Mouse (Mus musculus) hindlimb bud, embryonic 11.5 days (tissue): ENCODE measurements around the gene Tmf1.

Source experiments
- DNase-seq: peaks from one replicate; pipeline ENCODE4 v3.0.0-alpha.2; 2012; ENCODE audit warnings: low read depth, low spot score; ENCODE audit errors: extremely low spot score

Gene Tmf1

DNA sequence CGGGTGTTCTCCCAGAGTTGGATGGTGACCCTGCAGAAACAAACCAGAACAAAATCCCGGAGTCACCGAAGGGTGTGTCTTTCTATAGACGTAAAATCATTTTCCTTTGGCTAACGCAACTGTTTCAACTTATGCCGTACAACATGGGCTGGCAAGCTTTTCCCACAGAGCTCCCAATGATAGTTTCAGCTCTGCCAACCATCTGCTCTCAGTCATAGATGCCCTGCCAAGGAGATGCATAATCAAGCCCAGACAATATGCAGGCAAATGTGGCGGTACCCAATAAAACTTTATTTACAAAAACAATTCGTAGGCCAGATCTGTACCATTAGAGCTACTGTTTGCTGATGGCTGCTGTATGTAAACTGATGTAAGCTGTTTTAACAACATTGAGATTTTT is 66.7 kb downstream of the Tmf1 start:
- no peak for DNase-seq

DNA sequence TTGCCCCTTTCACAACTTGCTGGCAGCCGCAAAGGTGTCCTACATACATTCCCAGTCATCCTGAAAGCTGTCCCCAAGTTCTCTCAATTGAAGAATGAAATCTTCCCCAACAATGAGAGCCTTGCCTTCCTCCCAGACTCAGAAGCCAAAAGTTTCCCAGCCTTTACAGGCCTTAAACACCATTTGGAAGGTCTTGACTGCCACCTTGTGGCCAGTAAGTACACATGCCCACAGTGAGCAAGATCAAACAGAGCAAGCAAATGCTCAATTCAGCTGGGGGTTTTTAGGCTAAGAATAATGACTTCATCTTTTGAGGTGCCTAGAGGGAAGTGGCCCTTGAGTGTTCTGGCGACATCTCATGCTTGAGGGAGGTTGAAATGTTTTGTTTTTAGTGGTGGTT is 72.1 kb downstream of the Tmf1 start:
- DNase-seq = peak; percentile 76

DNA sequence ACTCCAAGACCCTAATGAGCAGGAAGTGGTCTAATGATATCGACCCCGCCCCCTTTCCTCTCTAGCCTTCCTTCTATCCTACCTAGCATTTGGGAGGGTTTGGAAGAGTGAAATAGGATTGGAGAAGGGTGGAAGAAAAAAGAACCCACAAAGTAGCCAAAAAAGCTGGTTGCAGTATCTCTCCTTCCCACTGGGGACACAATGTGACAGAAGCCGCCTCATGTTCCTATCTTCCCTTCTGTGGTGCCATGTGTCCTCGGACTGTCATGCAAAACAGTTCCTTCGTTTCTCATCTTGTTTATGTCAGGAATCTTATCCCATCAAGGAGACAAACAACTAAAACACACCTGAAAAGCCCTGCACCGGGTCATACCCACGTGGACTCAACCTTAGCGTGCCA is 72.8 kb downstream of the Tmf1 start:
- DNase-seq = no peak

DNA sequence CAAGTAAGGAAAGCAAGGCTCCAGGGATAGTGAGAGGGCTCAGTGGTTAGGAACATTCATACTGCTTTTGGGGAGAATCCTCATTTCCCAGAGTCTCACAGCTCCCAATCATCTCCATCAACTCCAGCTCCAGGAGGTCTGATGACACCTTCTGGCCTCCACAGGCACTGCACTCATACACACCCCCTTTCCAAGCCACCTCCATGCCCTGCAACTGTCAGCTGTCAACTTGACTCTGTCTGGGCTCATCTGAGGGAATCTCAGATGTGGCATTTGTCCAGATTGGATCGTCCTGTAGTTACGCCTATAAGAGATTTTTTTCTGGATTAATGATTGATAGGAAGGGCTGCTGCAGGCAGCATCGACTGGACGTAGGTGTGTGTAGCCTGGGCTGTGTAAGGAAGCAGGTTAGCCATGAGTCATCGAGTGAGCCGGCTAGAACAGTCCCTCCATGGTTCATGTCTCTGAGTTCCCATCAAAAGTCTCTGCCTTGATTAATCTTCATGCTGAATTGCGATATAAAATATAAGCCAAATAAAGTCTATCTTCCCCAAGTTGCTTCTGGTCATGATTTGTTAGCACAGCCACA is 74.6 kb downstream of the Tmf1 start:
- no peak for DNase-seq
